Mouse (Mus musculus) embryonic fibroblast, embryonic 13.5 days (primary cell): ENCODE results near the gene Alkbh1.

Experiments used
- CTCF ChIP-seq: IDR thresholded peaks from 2 replicates; pipeline ENCODE4 v1.5.1; 2011; ENCODE audit warnings: mild to moderate bottlenecking, control low read depth, low read length, moderate library complexity, borderline replicate concordance; ENCODE audit not compliant: insufficient read depth
- POLR2A ChIP-seq: IDR thresholded peaks from 2 replicates; pipeline ENCODE4 v1.6.1; 2011; ENCODE audit warnings: low read depth, mild to moderate bottlenecking, control low read depth, low read length, moderate library complexity

DNA sequence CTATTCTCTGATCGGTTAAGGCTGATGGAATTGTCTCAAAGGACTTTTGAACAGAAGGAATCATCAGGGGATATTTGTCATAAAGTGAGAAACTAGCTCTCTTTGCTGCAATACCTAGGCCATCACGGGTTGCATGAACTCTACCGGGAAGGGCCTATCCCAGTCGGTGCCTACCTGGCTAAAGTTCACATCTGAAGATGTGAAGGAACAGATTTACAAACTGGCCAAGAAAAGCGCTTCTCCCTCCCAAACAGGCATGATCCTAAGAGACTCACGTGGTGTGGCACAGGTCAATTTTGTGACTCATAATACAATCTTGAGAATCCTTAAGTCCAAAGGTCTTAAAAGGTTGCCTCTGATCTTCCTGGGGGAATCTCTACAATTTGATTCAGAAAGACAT, 49.5 kb downstream of the Alkbh1 start:
- TF ChIP-seq CTCF = no peak
- no peak for TF ChIP-seq POLR2A
